Mouse (Mus musculus) midbrain, embryonic 10.5 days (tissue): ENCODE measurements around the gene Rasal3. TPM values are rescaled to one million over a fixed set of nuclear protein-coding genes. Genes with fewer than 3 reads are reported as not detected.

Experiments
- DNase-seq: peaks from one replicate; pipeline ENCODE4 v3.0.0-alpha.2; 2017; ENCODE audit warnings: low spot score
- H3K27ac ChIP-seq: fragments of 300-500 bp; sonication (generic); replicated peaks from 2 replicates; pipeline ENCODE4 v1.5.1; 2016; ENCODE audit warnings: mild to moderate bottlenecking
- H3K27me3 ChIP-seq: fragments of 300-500 bp; sonication (generic); 2 replicates; pipeline ENCODE4 v1.6.1; 2016; ENCODE audit warnings: low read depth, mild to moderate bottlenecking; ENCODE audit not compliant: poor library complexity, severe bottlenecking
- H3K36me3 ChIP-seq: fragments of 300-500 bp; sonication (generic); 2 replicates; pipeline ENCODE4 v1.6.1; 2016; ENCODE audit warnings: mild to moderate bottlenecking, moderate library complexity
- H3K4me1 ChIP-seq: fragments of 300-500 bp; sonication (generic); 2 replicates; pipeline ENCODE4 v1.6.1; 2016
- H3K4me3 ChIP-seq: fragments of 300-500 bp; sonication (generic); 2 replicates; pipeline ENCODE4 v1.5.1; 2016; ENCODE audit warnings: mild to moderate bottlenecking, moderate library complexity
- H3K9me3 ChIP-seq: fragments of 300-500 bp; sonication (generic); replicated peaks from 2 replicates; pipeline ENCODE4 v1.6.1; 2016; ENCODE audit warnings: mild to moderate bottlenecking
- WGBS: fragments of 180-500 bp; shearing (Covaris S2); methylation state at CpG from one replicate; pipeline ENCODE4 v1.1.7; 2016; 5-methylcytosine and 5-hydroxymethylcytosine counted together
- polyA plus RNA-seq: library from polyadenylated mRNA; unstranded; fragments of >200 nt; fragmentation: Nextera tagmentation; extraction: Ambion mirVana; gene quantifications from 2 replicates; pipeline ENCODE4 v1.2.1, GENCODE M21; 2016

Gene Rasal3
- polyA plus RNA-seq, 1 experiment from 2014 or later = 0.42 TPM

DNA sequence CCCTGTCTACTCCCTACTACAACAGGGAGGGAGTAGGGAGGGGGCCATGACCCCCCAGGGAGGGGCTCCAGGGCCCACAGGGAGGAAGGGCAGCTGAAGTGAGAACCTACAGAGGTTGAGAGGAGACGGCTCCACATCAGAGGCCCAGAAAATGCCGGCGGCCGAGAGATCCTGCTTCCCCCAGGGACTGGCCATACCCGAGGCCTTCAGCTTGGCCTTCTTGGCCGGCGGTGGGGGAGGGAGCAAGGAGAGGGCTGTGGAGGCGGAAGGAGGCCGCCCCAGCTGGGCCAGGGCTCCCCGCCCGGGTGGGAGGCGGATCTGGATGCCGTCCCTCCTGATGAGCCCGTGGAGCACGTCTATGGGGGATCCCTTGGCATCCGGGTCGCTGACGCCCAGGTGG, 43.5 kb downstream of the Rasal3 start:
- H3K27ac ChIP-seq = no peak overlapping the region
- H3K4me1 ChIP-seq = peaks cover 28% of the 10 kb centered on the region
- no peaks in the 10 kb centered on the region for H3K9me3 ChIP-seq
- peaks cover 79% of the 10 kb centered on the region for H3K36me3 ChIP-seq
- H3K4me3 ChIP-seq = peak overlapping the region; percentile 12; the same call in 1 of the 2 replicates
- WGBS = 92% methylated on average over 18 of the region's 18 CpGs
- DNase-seq = no peak
- no peaks in the 10 kb centered on the region for H3K27me3 ChIP-seq

DNA sequence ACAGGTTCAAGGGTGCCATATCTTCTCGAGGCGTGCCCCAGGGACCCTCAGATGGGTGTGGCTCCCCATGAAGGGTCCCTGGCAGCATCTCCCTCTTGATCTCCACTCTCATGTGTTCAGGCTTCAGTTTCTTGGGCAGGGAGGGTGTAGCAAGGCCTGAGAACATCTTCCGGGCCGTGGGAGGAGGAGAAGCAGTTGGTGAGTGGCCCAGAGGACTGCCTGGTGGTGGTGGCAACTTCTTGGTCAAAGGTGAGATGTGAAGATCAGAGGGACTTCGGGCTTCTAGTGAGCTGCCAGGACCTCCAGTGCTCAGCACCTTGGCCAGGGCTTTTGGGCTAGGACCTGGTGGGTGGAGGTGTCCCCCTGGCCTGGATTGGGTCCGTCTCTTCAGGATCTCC, 44.4 kb downstream of the Rasal3 start:
- 95% methylated on average over 6 of the region's 6 CpGs for WGBS

DNA sequence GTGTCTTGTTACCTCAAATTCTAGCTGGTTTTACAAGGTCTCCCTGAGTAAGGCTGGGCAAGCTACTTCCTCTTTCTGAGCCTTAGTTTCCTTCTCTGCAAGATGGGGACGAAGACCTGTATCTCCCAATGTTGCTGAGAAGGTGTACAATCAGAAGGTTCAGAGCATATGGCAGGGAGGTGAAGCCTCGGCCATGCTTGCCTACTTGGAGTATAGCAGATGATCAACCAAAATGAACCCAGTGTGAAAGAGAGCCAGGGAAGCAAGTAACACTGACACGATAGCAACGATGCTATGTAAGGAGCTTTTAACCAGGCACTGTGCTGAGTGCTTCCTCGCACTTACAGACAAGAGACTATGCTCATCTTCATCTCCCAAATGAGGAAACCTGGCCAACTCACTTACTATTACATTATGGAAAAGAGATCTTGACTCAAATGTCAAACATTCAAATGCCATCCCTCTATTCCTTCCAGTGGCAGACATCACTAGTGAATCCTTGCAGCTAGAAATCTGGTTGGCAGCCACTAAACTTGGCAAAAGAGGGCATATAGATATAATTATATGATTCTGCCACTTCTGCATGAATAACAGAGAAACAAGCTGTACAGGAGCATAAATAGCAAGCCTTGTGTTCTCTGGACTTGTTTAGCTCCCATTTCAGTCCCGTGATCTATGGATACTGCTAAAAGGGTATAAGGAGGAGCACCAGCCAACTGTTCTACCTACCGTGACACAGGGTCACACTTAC, 45.0 kb downstream of the Rasal3 start:
- peaks cover 36% of the 10 kb centered on the region for H3K4me1 ChIP-seq
- H3K36me3 ChIP-seq = peaks cover 95% of the 10 kb centered on the region
- DNase-seq = no peak
- no peak overlapping the region for H3K27ac ChIP-seq
- no peak overlapping the region for H3K4me3 ChIP-seq
- no peaks in the 10 kb centered on the region for H3K9me3 ChIP-seq
- no peaks in the 10 kb centered on the region for H3K27me3 ChIP-seq
- WGBS = 93% methylated on average over 7 of the region's 7 CpGs

More for the DNA sequence above, 44.4 kb downstream of the Rasal3 start:
- H3K9me3 ChIP-seq = no peaks in the 10 kb centered on the region
- no peaks in the 10 kb centered on the region for H3K27me3 ChIP-seq
- no peak overlapping the region for H3K27ac ChIP-seq
- H3K4me1 ChIP-seq = peaks cover 31% of the 10 kb centered on the region
- DNase-seq = no peak
- H3K4me3 ChIP-seq = no peak overlapping the region
- peaks cover 89% of the 10 kb centered on the region for H3K36me3 ChIP-seq

DNA sequence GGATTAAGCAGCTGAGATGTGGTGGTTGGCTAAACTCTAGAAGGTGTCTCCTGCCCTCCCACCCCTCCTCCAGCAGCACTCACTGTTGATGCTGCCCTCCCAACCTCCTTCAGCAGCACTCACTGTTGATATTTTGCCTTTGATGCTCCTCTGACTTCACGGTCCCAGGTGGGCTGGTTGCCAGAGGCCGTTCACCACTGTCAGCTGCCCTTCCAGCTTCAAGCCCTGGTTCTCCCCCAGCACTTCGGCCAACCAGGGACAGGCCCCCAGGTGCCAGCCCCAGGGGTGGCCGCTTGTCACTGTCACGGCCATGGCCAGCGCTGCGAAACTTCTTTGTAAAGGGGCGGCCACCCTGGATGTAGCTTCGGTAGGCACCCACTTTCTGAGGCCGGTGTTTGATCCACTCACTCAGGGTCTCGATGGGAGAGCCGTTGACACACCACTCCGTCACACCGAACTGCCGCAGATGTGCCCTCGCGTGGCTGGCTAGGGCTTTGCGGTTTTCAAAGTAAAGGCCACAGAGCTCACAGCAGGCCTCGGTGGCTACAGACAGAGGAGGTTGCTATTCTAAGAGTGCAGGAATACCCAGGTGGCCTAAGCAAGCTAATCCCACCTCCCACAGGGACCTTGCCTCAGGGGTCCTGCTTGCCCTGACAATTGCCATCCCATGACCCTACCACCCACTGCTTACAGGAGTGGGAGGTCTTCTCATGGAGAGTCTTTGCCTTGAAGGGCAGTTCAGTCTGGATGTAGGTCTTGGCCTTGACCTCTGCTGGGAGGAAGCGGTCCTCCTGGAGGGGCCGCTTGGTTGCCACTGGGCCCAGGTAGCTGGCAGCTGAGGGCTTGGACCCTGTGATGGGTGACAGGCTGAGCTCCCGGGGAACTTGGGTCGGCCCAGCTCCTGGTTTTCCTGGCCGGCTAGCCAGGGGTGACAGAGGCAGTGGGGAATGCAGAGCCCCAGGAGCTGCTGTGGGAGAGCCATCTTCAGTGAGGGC, 46.3 kb downstream of the Rasal3 start:
- H3K4me3 ChIP-seq = no peak overlapping the region

DNA sequence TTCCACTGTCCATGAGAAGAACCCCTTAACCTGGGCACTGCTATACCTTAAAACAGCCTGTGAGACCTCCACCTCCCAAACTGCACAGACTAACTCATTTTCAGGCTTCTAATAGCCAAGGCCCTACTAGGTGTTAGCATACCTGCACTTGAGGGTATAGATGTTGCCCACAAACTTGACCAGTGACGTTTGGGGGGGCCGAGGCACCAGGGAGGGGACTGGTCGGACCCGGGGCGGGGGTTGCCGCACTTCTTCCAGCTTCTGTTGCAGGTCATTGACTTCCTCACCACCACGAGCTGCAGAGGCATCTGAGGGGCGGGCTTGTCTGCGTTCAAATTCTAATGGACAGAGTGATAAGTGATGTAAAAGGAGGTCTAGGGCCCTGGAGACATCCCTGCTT, 47.1 kb downstream of the Rasal3 start:
- H3K36me3 ChIP-seq = peaks cover 81% of the 10 kb centered on the region
- no peak for DNase-seq
- no peak overlapping the region for H3K4me3 ChIP-seq
- H3K27ac ChIP-seq = no peak overlapping the region
- WGBS = 90% methylated on average over 9 of the region's 9 CpGs
- H3K9me3 ChIP-seq = no peaks in the 10 kb centered on the region
- H3K4me1 ChIP-seq = peaks cover 26% of the 10 kb centered on the region
- H3K27me3 ChIP-seq = no peaks in the 10 kb centered on the region

More for the DNA sequence above, 46.3 kb downstream of the Rasal3 start:
- Histone ChIP-seq H3K4me1 (peaks cover 30% of the 10 kb centered on the region), H3K36me3 (peaks cover 88% of the 10 kb centered on the region), H3K9me3 (no peaks in the 10 kb centered on the region), H3K27ac (no peak overlapping the region), H3K27me3 (no peaks in the 10 kb centered on the region)
- no peak for DNase-seq
- WGBS = 86% methylated on average over 24 of the region's 24 CpGs

DNA sequence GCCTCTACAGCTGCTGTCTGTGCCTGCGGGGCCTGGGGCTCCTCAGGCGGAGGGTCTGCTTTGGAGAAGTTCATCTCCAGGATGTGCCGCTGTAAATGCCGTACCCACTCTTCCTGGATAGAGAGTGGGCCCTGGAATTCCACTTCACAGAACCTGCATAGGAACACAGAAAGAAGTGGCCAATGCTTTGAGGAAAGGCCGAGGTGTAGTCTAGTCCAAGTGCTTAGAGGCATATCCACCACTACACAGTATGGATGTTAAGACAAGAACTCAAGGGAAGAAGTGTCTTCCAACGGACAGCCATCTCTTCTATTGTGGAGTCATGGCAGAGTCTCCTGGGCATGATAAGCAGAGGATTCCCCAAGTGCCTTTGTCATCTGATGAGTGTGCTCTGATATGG, 48.4 kb downstream of the Rasal3 start:
- Histone ChIP-seq H3K9me3 (no peaks in the 10 kb centered on the region), H3K36me3 (peaks cover 68% of the 10 kb centered on the region)
- DNase-seq = no peak

DNA sequence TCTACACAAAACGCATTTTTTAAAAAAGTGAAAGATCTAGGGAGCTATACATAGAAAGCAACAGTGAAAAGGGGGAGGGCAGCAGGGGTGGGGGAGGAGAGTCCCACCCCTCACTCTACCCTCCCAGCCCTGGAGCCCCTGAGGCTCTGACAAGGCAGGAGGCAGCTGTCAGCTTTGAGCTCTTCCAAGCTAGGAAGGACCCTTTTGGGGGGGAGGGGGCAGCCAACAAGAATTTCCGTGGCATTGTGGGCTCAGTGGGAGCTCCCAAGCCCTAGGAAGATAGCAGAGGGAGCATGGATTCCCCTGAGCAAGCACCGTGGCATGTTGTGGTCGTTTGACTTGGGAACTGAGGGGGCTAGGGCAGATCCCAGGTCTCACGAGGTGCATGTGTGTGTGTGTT, 49.2 kb downstream of the Rasal3 start:
- 63% methylated on average over 5 of the region's 5 CpGs for WGBS
- peaks cover 60% of the 10 kb centered on the region for H3K36me3 ChIP-seq

More for the DNA sequence above, 48.4 kb downstream of the Rasal3 start:
- Histone ChIP-seq H3K27me3 (no peaks in the 10 kb centered on the region), H3K4me1 (peaks cover 31% of the 10 kb centered on the region), H3K4me3 (no peak overlapping the region), H3K27ac (no peak overlapping the region)
- WGBS = 92% methylated on average over 6 of the region's 6 CpGs

DNA sequence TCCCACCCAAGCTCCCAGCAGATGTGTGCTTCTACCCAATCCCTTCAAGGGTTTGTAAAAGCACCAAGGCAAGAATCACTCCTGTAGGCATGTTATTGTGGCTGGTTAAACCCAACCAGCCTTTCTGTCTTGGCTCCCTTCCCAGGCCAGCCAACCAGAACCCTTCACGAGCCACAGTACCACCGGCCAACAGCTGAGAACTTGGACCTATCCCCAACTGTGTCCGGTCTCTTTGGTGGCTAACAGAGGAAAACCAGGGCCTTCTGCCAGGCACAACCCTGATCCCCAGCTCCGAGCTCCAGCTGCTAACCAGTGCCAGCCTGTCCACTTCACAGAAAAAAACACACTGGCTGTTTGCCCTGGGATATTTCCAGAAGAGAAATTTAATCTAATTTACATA, 49.7 kb downstream of the Rasal3 start:
- Histone ChIP-seq H3K36me3 (peaks cover 55% of the 10 kb centered on the region), H3K4me1 (peaks cover 44% of the 10 kb centered on the region), H3K4me3 (no peak overlapping the region), H3K27me3 (no peaks in the 10 kb centered on the region), H3K27ac (no peak overlapping the region; the same call in 1 of the 2 replicates), H3K9me3 (no peaks in the 10 kb centered on the region)
- no peak for DNase-seq
- WGBS = 73% methylated on average over 4 of the region's 4 CpGs

More for the DNA sequence above, 49.2 kb downstream of the Rasal3 start:
- no peak for DNase-seq
- no peak overlapping the region; the same call in 1 of the 2 replicates for H3K27ac ChIP-seq
- H3K4me1 ChIP-seq = peaks cover 39% of the 10 kb centered on the region
- H3K27me3 ChIP-seq = no peaks in the 10 kb centered on the region
- H3K4me3 ChIP-seq = no peak overlapping the region
- H3K9me3 ChIP-seq = no peaks in the 10 kb centered on the region

DNA sequence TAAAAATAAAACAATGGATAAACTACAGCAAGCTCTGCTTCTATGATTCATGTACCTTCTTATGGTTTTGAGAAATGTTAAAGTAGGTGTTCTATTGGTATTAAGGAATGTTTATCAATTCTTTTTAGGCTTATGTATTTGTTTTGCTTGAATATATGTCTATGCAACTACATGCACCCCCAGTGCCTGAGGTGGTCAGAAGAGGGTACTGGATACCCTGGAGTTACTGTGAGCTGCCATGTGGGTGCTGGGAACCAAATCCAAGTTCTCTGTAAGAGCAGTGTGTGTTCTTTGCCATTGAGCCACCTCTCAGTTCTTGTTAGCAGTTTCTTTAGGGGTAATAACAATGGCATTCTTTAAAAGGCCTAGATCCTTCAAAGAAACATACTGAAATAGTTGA, 51.7 kb downstream of the Rasal3 start:
- no peaks in the 10 kb centered on the region for H3K27me3 ChIP-seq
- no peak overlapping the region for H3K4me3 ChIP-seq
- H3K9me3 ChIP-seq = no peaks in the 10 kb centered on the region
- DNase-seq = no peak
- H3K27ac ChIP-seq = no peak overlapping the region
- H3K36me3 ChIP-seq = peaks cover 35% of the 10 kb centered on the region
- peaks cover 56% of the 10 kb centered on the region for H3K4me1 ChIP-seq

DNA sequence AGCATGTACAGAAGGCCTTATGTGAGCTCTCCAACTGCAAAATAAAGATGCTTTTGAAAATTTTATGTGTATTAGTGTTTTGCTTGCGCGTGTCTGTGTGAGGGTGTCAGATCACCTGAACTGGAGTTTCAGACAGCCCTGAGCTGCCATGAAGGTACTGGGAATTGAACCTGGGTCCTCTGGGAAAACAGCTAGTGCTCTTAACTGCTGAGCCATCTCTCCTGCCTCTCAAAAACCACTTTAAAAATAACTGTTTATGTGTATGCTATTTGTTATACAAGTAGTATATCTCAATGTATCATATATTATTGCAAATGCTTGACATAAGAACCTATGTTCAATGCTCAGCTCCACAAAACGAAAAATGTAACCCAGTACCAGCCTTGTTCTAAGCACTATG, 52.1 kb downstream of the Rasal3 start:
- no peaks in the 10 kb centered on the region for H3K9me3 ChIP-seq

DNA sequence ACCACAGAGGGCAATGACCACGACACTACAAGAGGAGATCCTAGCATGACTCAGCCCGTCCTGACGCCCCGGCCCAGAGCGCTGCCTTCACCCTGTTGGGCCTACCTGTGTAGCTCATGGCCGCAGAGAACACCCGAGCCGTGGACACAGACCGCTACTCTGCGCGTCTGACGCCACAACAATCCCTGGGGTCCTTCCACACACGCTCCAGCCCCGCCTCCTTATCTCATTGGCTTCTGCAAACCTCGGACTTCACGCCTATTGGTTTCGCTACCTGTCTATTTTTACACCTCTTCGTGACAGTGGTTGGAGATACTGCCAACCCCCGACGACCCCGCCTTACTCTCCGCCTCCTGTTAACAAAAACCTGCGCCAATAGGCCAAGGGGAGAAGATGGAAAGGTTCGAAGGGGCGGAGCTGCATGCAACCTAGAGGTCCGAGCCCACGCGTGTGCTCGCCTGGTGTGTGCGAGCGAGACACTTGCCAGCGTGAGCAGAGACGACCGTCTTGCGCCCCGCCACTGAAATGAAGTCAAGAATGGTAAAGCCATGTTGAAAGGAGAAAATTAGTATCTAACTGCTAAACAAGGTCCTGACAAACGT, 52.9 kb downstream of the Rasal3 start, which contains the start of gene Akap8l:
Akap8l (minus strand) TSS at position 226 of the 602 bp plus-strand sequence.
- H3K4me1 ChIP-seq = peaks cover 56% of the 10 kb centered on the region
- no peaks in the 10 kb centered on the region for H3K9me3 ChIP-seq
- H3K27ac ChIP-seq = peak within 1 kb of the TSS; percentile 90
- peak; percentile 92 for DNase-seq
- peaks cover 23% of the 10 kb centered on the region for H3K36me3 ChIP-seq
- H3K27me3 ChIP-seq = no peaks in the 10 kb centered on the region
- WGBS = under 1% methylated on average over 37 of the region's 37 CpGs
- H3K4me3 ChIP-seq = peak within 1 kb of the TSS; percentile 88

More for the DNA sequence above, 52.1 kb downstream of the Rasal3 start:
- Histone ChIP-seq H3K27ac (no peak overlapping the region), H3K4me3 (peak overlapping the region; percentile 88), H3K4me1 (peaks cover 56% of the 10 kb centered on the region), H3K27me3 (no peaks in the 10 kb centered on the region), H3K36me3 (peaks cover 30% of the 10 kb centered on the region)
- WGBS = 75% methylated on average over 3 of the region's 3 CpGs
- DNase-seq = no peak

DNA sequence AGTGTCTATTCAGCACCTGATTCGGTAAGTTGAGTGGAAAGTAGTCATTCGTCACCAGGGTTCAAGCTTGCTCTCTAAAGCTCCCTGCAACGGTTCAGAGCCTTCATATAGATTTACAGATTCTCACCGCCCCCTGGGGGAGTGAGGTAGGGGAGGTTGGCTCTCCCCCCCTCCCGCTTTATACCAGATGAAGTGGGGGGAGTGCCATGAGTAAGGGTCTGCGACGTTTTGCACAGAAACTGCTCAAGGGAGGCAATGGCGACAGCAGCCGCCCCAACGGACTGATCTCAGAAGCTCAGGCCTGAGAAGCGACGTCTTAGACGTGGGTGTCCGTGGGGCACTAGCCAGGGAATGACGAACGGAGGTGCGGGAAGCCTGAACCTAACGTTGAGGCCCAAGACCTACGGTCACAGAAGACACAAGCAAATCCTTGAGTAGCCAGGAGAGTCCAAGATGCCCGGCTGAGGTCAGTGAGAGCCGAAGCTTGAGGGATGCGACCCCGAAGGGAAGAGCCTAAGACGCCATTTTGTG, 53.5 kb downstream of the Rasal3 start:
- peaks cover 21% of the 10 kb centered on the region for H3K36me3 ChIP-seq
- DNase-seq = no peak
- peak overlapping the region; percentile 88 for H3K4me3 ChIP-seq
- no peaks in the 10 kb centered on the region for H3K9me3 ChIP-seq
- H3K27me3 ChIP-seq = no peaks in the 10 kb centered on the region
- H3K4me1 ChIP-seq = peaks cover 55% of the 10 kb centered on the region
- peak overlapping the region; percentile 90 for H3K27ac ChIP-seq
- under 1% methylated on average over 24 of the region's 24 CpGs for WGBS
